Mouse (Mus musculus): Measurements from ENCODE around the gene Doc2b. TPM values are rescaled to one million over a fixed set of nuclear protein-coding genes. Genes with fewer than 3 reads are reported as not detected.
A peak's percentile ranks its signal among the peaks of the same experiment; 100 is the strongest.
"Not testable (repeated sequence)": the region's sequence is repeated elsewhere in the genome, so short reads cannot be mapped to it uniquely, and the experiment has no call there.

Gene Doc2b
- polyA plus RNA-seq, 1 experiment from 2014 or later, result 0.13 TPM

- Histone ChIP-seq H3K4me1 (replicated peaks) (peaks cover 55% of the 10 kb centered on the region), H3K27ac (no peak overlapping the region), H3K36me3 (peaks cover 9% of the 10 kb centered on the region), H3K9ac (no peak overlapping the region), H3K27me3 (no peaks in the 10 kb centered on the region), H3K4me2 (peak overlapping the region; percentile 65), H3K4me3 (peak overlapping the region; percentile 81), H3K9me3 (replicated peaks) (no peaks in the 10 kb centered on the region)
- 74% methylated on average over 5 of the region's 5 CpGs for WGBS
- ATAC-seq (replicated peaks; ENCODE audit: insufficient number of reproducible peaks, insufficient read depth, low FRiP score, low read depth), result no peak
Measured at GRCm38 (mm10) chr11:75735462-75736252, 60.2 kb downstream of the Doc2b start.

- Histone ChIP-seq H3K4me3 (peak overlapping the region; percentile 81), H3K4me2 (peak overlapping the region; percentile 65), H3K36me3 (0 out of 2 replicates have a peak, but pooled peaks cover 1% of the 10 kb centered on the region), H3K4me1 (replicated peaks) (peaks cover 40% of the 10 kb centered on the region), H3K27ac (peak overlapping the region; percentile 98), H3K27me3 (no peaks in the 10 kb centered on the region), H3K9me3 (replicated peaks) (no peaks in the 10 kb centered on the region), H3K9ac (peak overlapping the region; percentile 100)
- peak; percentile 56 for ATAC-seq (replicated peaks; ENCODE audit: insufficient number of reproducible peaks, insufficient read depth, low FRiP score, low read depth)
- 0% methylated on average over 50 of the region's 52 CpGs for WGBS
Measured at GRCm38 (mm10) chr11:75733227-75733940, 62.5 kb downstream of the Doc2b start.

GRCm38 (mm10) chr11:75732434-75733226 lies 63.2 kb downstream of the Doc2b start, which contains the start of gene Ywhae:
TSS of gene Ywhae (plus strand) at chr11:75732869.
- H3K4me1 ChIP-seq (replicated peaks), result peaks cover 35% of the 10 kb centered on the region
- ATAC-seq (replicated peaks; ENCODE audit: insufficient number of reproducible peaks, insufficient read depth, low FRiP score, low read depth), result peak; percentile 96
- peak within 1 kb of the TSS; percentile 100 for H3K9ac ChIP-seq
- H3K9me3 ChIP-seq (replicated peaks), result no peaks in the 10 kb centered on the region
- WGBS, result under 1% methylated on average over 76 of the region's 76 CpGs
- peak within 1 kb of the TSS; percentile 81 for H3K4me3 ChIP-seq
- H3K27ac ChIP-seq, result peak within 1 kb of the TSS; percentile 98
- H3K4me2 ChIP-seq, result peak within 1 kb of the TSS; percentile 91
- H3K27me3 ChIP-seq, result no peaks in the 10 kb centered on the region
- no peaks in the 10 kb centered on the region for H3K36me3 ChIP-seq

- H3K9me3 ChIP-seq (replicated peaks); ATAC-seq (replicated peaks; ENCODE audit: insufficient number of reproducible peaks, insufficient read depth, low FRiP score, low read depth); H3K4me3 ChIP-seq; H3K27ac ChIP-seq; H3K36me3 ChIP-seq; H3K9ac ChIP-seq; H3K4me1 ChIP-seq (replicated peaks); H3K27me3 ChIP-seq; H3K4me2 ChIP-seq: not testable (repeated sequence)
- 88% methylated on average over 6 of the region's 6 CpGs for WGBS
Measured at GRCm38 (mm10) chr11:75727659-75728058, 68.2 kb downstream of the Doc2b start.

- Histone ChIP-seq H3K4me2 (no peak overlapping the region), H3K9ac (no peak overlapping the region), H3K27ac (no peak overlapping the region), H3K9me3 (replicated peaks) (no peaks in the 10 kb centered on the region), H3K4me1 (replicated peaks) (peaks cover 6% of the 10 kb centered on the region), H3K4me3 (no peak overlapping the region), H3K27me3 (no peaks in the 10 kb centered on the region), H3K36me3 (no peaks in the 10 kb centered on the region)
- WGBS, result 66% methylated on average over 2 of the region's 2 CpGs
- ATAC-seq (replicated peaks; ENCODE audit: insufficient number of reproducible peaks, insufficient read depth, low FRiP score, low read depth), result no peak
Measured at GRCm38 (mm10) chr11:75727168-75727567, 68.7 kb downstream of the Doc2b start.

- H3K27me3 ChIP-seq, result no peaks in the 10 kb centered on the region
- no peak overlapping the region for H3K4me3 ChIP-seq
- no peaks in the 10 kb centered on the region for H3K4me1 ChIP-seq (replicated peaks)
- no peak overlapping the region for H3K4me2 ChIP-seq
- no peak for ATAC-seq (replicated peaks; ENCODE audit: insufficient number of reproducible peaks, insufficient read depth, low FRiP score, low read depth)
- H3K36me3 ChIP-seq, result no peaks in the 10 kb centered on the region
- H3K9me3 ChIP-seq (replicated peaks), result no peaks in the 10 kb centered on the region
- H3K27ac ChIP-seq, result no peak overlapping the region
- 17% methylated on average over 4 of the region's 4 CpGs for WGBS
- H3K9ac ChIP-seq, result no peak overlapping the region
Measured at GRCm38 (mm10) chr11:75722339-75722738, 73.5 kb downstream of the Doc2b start.

Other genes starting within 250 kb of the Doc2b start
- gene Pitpna, start 208.0 kb downstream of the Doc2b start, polyA plus RNA-seq (2015; fragmentation: Nextera tagmentation; extraction: Ambion mirVana), result 63.4 and 75.2 TPM in 2 replicates
- gene Inpp5k, start 165.1 kb downstream of the Doc2b start, polyA plus RNA-seq (2015; fragmentation: Nextera tagmentation; extraction: Ambion mirVana), result 19.6 and 28.8 TPM in 2 replicates
- 62.1 and 79.0 TPM in 2 replicates for gene Myo1c, start 145.5 kb downstream of the Doc2b start, polyA plus RNA-seq (2015; fragmentation: Nextera tagmentation; extraction: Ambion mirVana)
- gene Crk, start 116.8 kb downstream of the Doc2b start, polyA plus RNA-seq (2015; fragmentation: Nextera tagmentation; extraction: Ambion mirVana), result 82.3 and 95.8 TPM in 2 replicates
- 611 and 667 TPM in 2 replicates for gene Ywhae, start 63.2 kb downstream of the Doc2b start, polyA plus RNA-seq (2015; fragmentation: Nextera tagmentation; extraction: Ambion mirVana)
- 5.1 and 5.2 TPM in 2 replicates for gene Rph3al, start 142.4 kb upstream of the Doc2b start, polyA plus RNA-seq (2015; fragmentation: Nextera tagmentation; extraction: Ambion mirVana)
- 0.18 and 0.56 TPM in 2 replicates for gene 1700016K19Rik, start 203.9 kb upstream of the Doc2b start, polyA plus RNA-seq (2015; fragmentation: Nextera tagmentation; extraction: Ambion mirVana)
- gene Rflnb, start 231.7 kb upstream of the Doc2b start, polyA plus RNA-seq (2015; fragmentation: Nextera tagmentation; extraction: Ambion mirVana), result 12.7 and 17.0 TPM in 2 replicates